Mouse (Mus musculus): Measurements from ENCODE around the gene Nfkb2. TPM values are rescaled to one million over a fixed set of nuclear protein-coding genes. Genes with fewer than 3 reads are reported as not detected.

Nfkb2 gene
- polyA plus RNA-seq, 2 experiments = 2.6 to 4.5 TPM

- ATAC-seq (ENCODE audit: insufficient read depth) = no peak
- no peak for TF ChIP-seq EP300 (IDR thresholded peaks at IDR 0.05; ENCODE audit: low read depth)
- TF ChIP-seq CTCF (IDR thresholded peaks at IDR 0.05; ENCODE audit: low read depth) = no peak
- Histone ChIP-seq H3K27me3 (ENCODE audit: control insufficient read depth, insufficient read depth, low read length) (no peaks in the 10 kb centered on the region), H3K4me2 (ENCODE audit: low read depth) (peak overlapping the region; percentile 73), H3K9me3 (ENCODE audit: control insufficient read depth, low read length) (no peaks in the 10 kb centered on the region), H3K36me3 (replicated peaks; ENCODE audit: control insufficient read depth, insufficient read depth, low read depth) (no peaks in the 10 kb centered on the region), H3K4me1 (replicated peaks; ENCODE audit: control insufficient read depth in 2 of 2, insufficient read depth in 2 of 2, low read length in 1 of 2) (peaks cover 8 to 12% of the 10 kb centered on the region in 2 experiments), H3K27ac (no peak overlapping the region), H3K9ac (replicated peaks) (no peak overlapping the region), H3K4me3 (ENCODE audit: insufficient read depth in 1 of 2, low read depth in 2 of 2, low read length in 2 of 2) (no peak overlapping the region)
- no peak for DNase-seq (ENCODE audit: low read depth in 3 of 3, low spot score in 3 of 3)
- WGBS (ENCODE audit: insufficient replicate concordance) = 71% methylated on average over 16 of the region's 16 CpGs
Observed at GRCm38 (mm10) chr19:46308303-46308702, 4.2 kb downstream of the Nfkb2 start.

- Histone ChIP-seq H3K4me3 (ENCODE audit: insufficient read depth in 1 of 2, low read depth in 2 of 2, low read length in 2 of 2) (peak overlapping the region; percentile 14 to 51; a peak in 3 of 4 replicates), H3K9me3 (ENCODE audit: control insufficient read depth, low read length) (no peaks in the 10 kb centered on the region), H3K36me3 (replicated peaks; ENCODE audit: control insufficient read depth, insufficient read depth, low read depth) (no peaks in the 10 kb centered on the region), H3K27me3 (ENCODE audit: control insufficient read depth, insufficient read depth, low read length) (no peaks in the 10 kb centered on the region), H3K4me2 (ENCODE audit: low read depth) (peak overlapping the region; percentile 73), H3K27ac (no peak overlapping the region), H3K9ac (replicated peaks) (peak overlapping the region; percentile 31), H3K4me1 (replicated peaks; ENCODE audit: control insufficient read depth in 2 of 2, insufficient read depth in 2 of 2, low read length in 1 of 2) (peaks cover 12 to 16% of the 10 kb centered on the region in 2 experiments)
- ATAC-seq (ENCODE audit: insufficient read depth) = no peak
- peak; percentile 62 to 70 (median 68) for DNase-seq (ENCODE audit: low read depth in 3 of 3, low spot score in 3 of 3)
- 2% methylated on average over 47 of the region's 47 CpGs for WGBS (ENCODE audit: insufficient replicate concordance)
- TF ChIP-seq EP300 (IDR thresholded peaks at IDR 0.05; ENCODE audit: low read depth) = no peak
- peak; percentile 98 for TF ChIP-seq CTCF (IDR thresholded peaks at IDR 0.05; ENCODE audit: low read depth)
Observed at GRCm38 (mm10) chr19:46308706-46309435, 4.8 kb downstream of the Nfkb2 start.

- DNase-seq (ENCODE audit: low read depth in 3 of 3, low spot score in 3 of 3) = no peak
Observed at GRCm38 (mm10) chr19:46309651-46310305, 5.7 kb downstream of the Nfkb2 start.

GRCm38 (mm10) chr19:46310312-46310865 lies 6.3 kb downstream of the Nfkb2 start:
- Histone ChIP-seq H3K36me3 (replicated peaks; ENCODE audit: control insufficient read depth, insufficient read depth, low read depth) (no peaks in the 10 kb centered on the region), H3K4me1 (replicated peaks; ENCODE audit: control insufficient read depth in 2 of 2, insufficient read depth in 2 of 2, low read length in 1 of 2) (peaks cover 28% of the 10 kb centered on the region in 2 experiments), H3K9me3 (ENCODE audit: control insufficient read depth, low read length) (no peaks in the 10 kb centered on the region), H3K9ac (replicated peaks) (no peak overlapping the region), H3K27ac (no peak overlapping the region), H3K4me2 (ENCODE audit: low read depth) (no peak overlapping the region), H3K4me3 (ENCODE audit: insufficient read depth in 1 of 2, low read depth in 2 of 2, low read length in 2 of 2) (no peak overlapping the region), H3K27me3 (ENCODE audit: control insufficient read depth, insufficient read depth, low read length) (no peaks in the 10 kb centered on the region)
- TF ChIP-seq EP300 (IDR thresholded peaks at IDR 0.05; ENCODE audit: low read depth) (no peak), CTCF (IDR thresholded peaks at IDR 0.05; ENCODE audit: low read depth) (no peak)
- DNase-seq (ENCODE audit: low read depth in 3 of 3, low spot score in 3 of 3) = no peak
- ATAC-seq (ENCODE audit: insufficient read depth) = no peak
- WGBS (ENCODE audit: insufficient replicate concordance) = 81% methylated on average over 12 of the region's 12 CpGs

More at GRCm38 (mm10) chr19:46309651-46310305, 5.7 kb downstream of the Nfkb2 start:
- Histone ChIP-seq H3K36me3 (replicated peaks; ENCODE audit: control insufficient read depth, insufficient read depth, low read depth) (no peaks in the 10 kb centered on the region), H3K27me3 (ENCODE audit: control insufficient read depth, insufficient read depth, low read length) (no peaks in the 10 kb centered on the region), H3K9ac (replicated peaks) (no peak overlapping the region), H3K4me2 (ENCODE audit: low read depth) (no peak overlapping the region), H3K4me3 (ENCODE audit: insufficient read depth in 1 of 2, low read depth in 2 of 2, low read length in 2 of 2) (no peak overlapping the region), H3K4me1 (replicated peaks; ENCODE audit: control insufficient read depth in 2 of 2, insufficient read depth in 2 of 2, low read length in 1 of 2) (peaks cover 21 to 24% of the 10 kb centered on the region in 2 experiments), H3K27ac (no peak overlapping the region), H3K9me3 (ENCODE audit: control insufficient read depth, low read length) (no peaks in the 10 kb centered on the region)
- no peak for ATAC-seq (ENCODE audit: insufficient read depth)
- TF ChIP-seq EP300 (IDR thresholded peaks at IDR 0.05; ENCODE audit: low read depth) (no peak), CTCF (IDR thresholded peaks at IDR 0.05; ENCODE audit: low read depth) (no peak)
- WGBS (ENCODE audit: insufficient replicate concordance) = 77% methylated on average over 21 of the region's 21 CpGs

- Histone ChIP-seq H3K9ac (replicated peaks) (no peak overlapping the region), H3K36me3 (replicated peaks; ENCODE audit: control insufficient read depth, insufficient read depth, low read depth) (no peaks in the 10 kb centered on the region), H3K27ac (no peak overlapping the region), H3K4me3 (ENCODE audit: insufficient read depth in 1 of 2, low read depth in 2 of 2, low read length in 2 of 2) (no peak overlapping the region), H3K4me2 (ENCODE audit: low read depth) (no peak overlapping the region), H3K27me3 (ENCODE audit: control insufficient read depth, insufficient read depth, low read length) (peaks cover 6% of the 10 kb centered on the region), H3K4me1 (replicated peaks; ENCODE audit: control insufficient read depth in 2 of 2, insufficient read depth in 2 of 2, low read length in 1 of 2) (peaks cover 32 to 33% of the 10 kb centered on the region in 2 experiments), H3K9me3 (ENCODE audit: control insufficient read depth, low read length) (no peaks in the 10 kb centered on the region)
- ATAC-seq (ENCODE audit: insufficient read depth) (no peak), DNase-seq (ENCODE audit: low read depth in 3 of 3, low spot score in 3 of 3) (no peak)
- WGBS (ENCODE audit: insufficient replicate concordance) = 86% methylated on average over 9 of the region's 9 CpGs
- TF ChIP-seq EP300 (IDR thresholded peaks at IDR 0.05; ENCODE audit: low read depth) = no peak
- no peak for TF ChIP-seq CTCF (IDR thresholded peaks at IDR 0.05; ENCODE audit: low read depth)
Observed at GRCm38 (mm10) chr19:46311341-46311740, 7.2 kb downstream of the Nfkb2 start.
